In genomic region chr6:88210182-88210581, GRCm38 (mm10) we compare ENCODE assay signal across 26 mouse cellular contexts. TPM values are rescaled to one million over a fixed set of nuclear protein-coding genes. Genes with fewer than 3 reads are reported as not detected.
A peak's percentile ranks its signal among the peaks of the same experiment; 100 is the strongest.
DNase-seq lines count a peak whose midpoint lies in the region; TF ChIP-seq lines count a peak whose summit lies in the region.
"Had no signal": no experiment of that assay in that cellular context is flagged by ENCODE, and none has a peak within 500 bp of the region (broad histone marks: within the 10 kb centered on the region; RNA-seq: fewer than 3 reads in every experiment).

No protein-coding gene starts in this region.

- no peaks in the 10 kb centered on the region for H3K27me3 ChIP-seq in ES-Bruce4 (ENCODE audit: control insufficient read depth, insufficient read depth, low read length, poor library complexity, severe bottlenecking)
- H3K27me3 ChIP-seq: Patski had no signal

- no peak overlapping the region for H3K9ac ChIP-seq in ES-Bruce4 (ENCODE audit: low read depth, poor library complexity, severe bottlenecking)
- H3K9ac ChIP-seq: embryonic facial prominence, embryonic 12.5 days; forebrain, embryonic 13.5 days; forebrain, embryonic 15.5 days; forebrain, postnatal 0 days had no signal

- TF ChIP-seq EP300 in ES-Bruce4 (IDR thresholded peaks at IDR 0.05; ENCODE audit: insufficient read depth, low read depth, low read length), result peak; percentile 79

- TF ChIP-seq POLR2A in ES-Bruce4 (IDR thresholded peaks at IDR 0.05; ENCODE audit: insufficient read depth, low read length), result no peak

- no peak overlapping the region for H3K4me3 ChIP-seq in ES-Bruce4 (ENCODE audit: low read depth, low read length)
- H3K4me3 ChIP-seq: embryonic facial prominence, embryonic 10.5 days; embryonic facial prominence, embryonic 12.5 days; forebrain, embryonic 13.5 days; forebrain, embryonic 15.5 days had no signal

- peak; percentile 75 for DNase-seq in ES-CJ7 (ENCODE audit: low read depth, low spot score)
- DNase-seq in R1 (ENCODE audit: low read depth, low spot score), result peak; percentile 18
- DNase-seq in heart, adult 18-20 months, result no peak
- DNase-seq in cerebellum, adult 8-10 months, result no peak
- no peak for DNase-seq in ovary, postnatal 10 days (ENCODE audit: low spot score)
- DNase-seq: adrenal gland, adult 8-10 months; adrenal gland, postnatal 14 days; adrenal gland, postnatal 36 days; cerebellum, adult 11-12 months; cerebellum, adult 9-10 months; cerebellum, postnatal 10 days; cerebellum, postnatal 25 days; forebrain, postnatal 0 days had no signal

- H3K4me1 ChIP-seq in ES-Bruce4 (ENCODE audit: control insufficient read depth, insufficient read depth, low read length), result peaks cover 6% of the 10 kb centered on the region
- H3K4me1 ChIP-seq: embryonic facial prominence, embryonic 12.5 days; forebrain, embryonic 13.5 days; forebrain, embryonic 15.5 days had no signal

- TF ChIP-seq CTCF in ES-Bruce4 (IDR thresholded peaks at IDR 0.05; ENCODE audit: low read depth, low read length), result no peak

- no peak overlapping the region for H3K27ac ChIP-seq in ES-Bruce4 (ENCODE audit: insufficient read depth, low read length)
- H3K27ac ChIP-seq: embryonic facial prominence, embryonic 10.5 days; embryonic facial prominence, embryonic 12.5 days; forebrain, embryonic 13.5 days; forebrain, embryonic 15.5 days had no signal

- H3K36me3 ChIP-seq in ES-Bruce4 (ENCODE audit: control insufficient read depth, insufficient read depth, low read length, poor library complexity, severe bottlenecking), result no peaks in the 10 kb centered on the region
- H3K36me3 ChIP-seq: embryonic facial prominence, embryonic 10.5 days; embryonic facial prominence, embryonic 12.5 days; forebrain, embryonic 15.5 days had no signal

- H3K9me3 ChIP-seq in ES-Bruce4 (replicated peaks; ENCODE audit: control insufficient read depth, insufficient read depth, low read length, poor library complexity, severe bottlenecking), result no peaks in the 10 kb centered on the region
- H3K9me3 ChIP-seq: embryonic facial prominence, embryonic 10.5 days; embryonic facial prominence, embryonic 12.5 days; forebrain, embryonic 13.5 days; forebrain, embryonic 15.5 days; G1E had no signal

RNA-seq across cellular contexts. Expression of gene Dnajb8, which starts 11.9 kb away (rescaled TPM):
- polyA plus RNA-seq in ES-Bruce4 (2011; ENCODE audit: insufficient read depth, insufficient read length, low read depth, missing spikeins), result not detected in 2 replicates
- total RNA-seq in heart, adult 18-20 months (2021), result not detected
- total RNA-seq: adrenal gland, adult 18-20 months; adrenal gland, adult 8-10 months; adrenal gland, postnatal 14 days; adrenal gland, postnatal 36 days; forebrain, postnatal 0 days had no signal
- polyA plus RNA-seq: activated CD4-positive, CD25-positive, alpha-beta regulatory T cell, adult 4 months; C2C12; cortical plate, adult 2 months; embryonic facial prominence, embryonic 10.5 days; embryonic facial prominence, embryonic 12.5 days; embryonic facial prominence, embryonic 14.5 days; forebrain, embryonic 11.5 days; forebrain, embryonic 13.5 days; forebrain, embryonic 15.5 days; forebrain, postnatal 0 days; G1E; Patski had no signal

RNA-seq across cellular contexts. Expression of gene Gata2, which starts 16.5 kb away (rescaled TPM):
- polyA plus RNA-seq in ES-Bruce4 (2011; ENCODE audit: insufficient read depth, insufficient read length, low read depth, missing spikeins), result 6.0 and 8.3 TPM in 2 replicates
- 10 to 100 TPM; 18.1 to 23.4 TPM for total RNA-seq in heart, adult 18-20 months (2021)
- polyA plus RNA-seq: activated CD4-positive, CD25-positive, alpha-beta regulatory T cell, adult 4 months had no signal

Comparison
In these comparisons a context has a peak if more than half of its experiments do, and no peak if none do; other contexts are left out.
1. DNase-seq: peak in ES-CJ7 (single experiment) and R1 (single experiment); none in heart, adult 18-20 months (0 of 2), cerebellum, adult 8-10 months (single experiment) and ovary, postnatal 10 days (single experiment).